Mouse (Mus musculus): ENCODE measurements around the gene Hypk.
A peak's percentile ranks its signal among the peaks of the same experiment; 100 is the strongest.

Gene Hypk

DNA sequence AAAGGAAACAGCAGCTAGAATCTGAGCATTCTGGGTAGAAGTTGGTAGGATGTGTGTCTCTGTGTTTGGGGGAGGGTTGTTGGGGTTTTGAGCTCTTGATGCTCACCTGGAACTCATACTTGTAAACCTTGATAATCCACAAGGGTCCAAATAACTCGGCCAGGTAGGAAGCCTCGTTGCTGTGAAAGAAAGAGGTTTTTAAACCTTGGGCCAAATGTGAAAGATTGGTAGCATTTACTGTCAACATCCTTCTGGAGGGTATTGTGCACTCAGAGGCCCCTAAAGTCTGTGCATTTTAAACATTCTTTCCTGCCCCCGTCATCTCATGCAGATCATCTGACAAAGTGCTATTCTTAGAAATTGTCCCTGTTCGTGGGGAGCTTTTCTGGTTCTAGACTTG lies at the start of gene Hypk:
Gene Hypk, plus strand, starts transcription at position 301 of the 400 bp plus-strand sequence.
- DNase-seq (ENCODE audit: low spot score) = no peak

DNA sequence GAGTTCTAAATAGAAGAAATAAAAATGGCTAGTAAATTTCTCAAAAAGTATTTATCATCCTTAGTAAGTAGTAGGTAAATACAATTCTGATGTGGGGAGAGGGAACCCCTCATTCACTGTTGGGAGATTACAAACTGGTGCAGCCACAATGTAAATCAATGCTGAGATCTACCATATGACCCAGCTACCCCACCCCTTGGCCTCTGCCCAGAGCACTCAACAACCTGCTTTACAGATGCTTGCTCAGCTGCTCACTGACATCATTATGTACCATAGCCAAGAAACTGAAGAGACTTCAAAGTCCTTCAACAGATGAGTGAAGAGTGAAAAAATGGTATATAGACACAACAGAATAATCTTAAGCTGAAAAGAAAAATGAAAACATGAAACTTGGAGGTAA lies 49.8 kb upstream of the Hypk start:
- DNase-seq (ENCODE audit: low spot score) = no peak

DNA sequence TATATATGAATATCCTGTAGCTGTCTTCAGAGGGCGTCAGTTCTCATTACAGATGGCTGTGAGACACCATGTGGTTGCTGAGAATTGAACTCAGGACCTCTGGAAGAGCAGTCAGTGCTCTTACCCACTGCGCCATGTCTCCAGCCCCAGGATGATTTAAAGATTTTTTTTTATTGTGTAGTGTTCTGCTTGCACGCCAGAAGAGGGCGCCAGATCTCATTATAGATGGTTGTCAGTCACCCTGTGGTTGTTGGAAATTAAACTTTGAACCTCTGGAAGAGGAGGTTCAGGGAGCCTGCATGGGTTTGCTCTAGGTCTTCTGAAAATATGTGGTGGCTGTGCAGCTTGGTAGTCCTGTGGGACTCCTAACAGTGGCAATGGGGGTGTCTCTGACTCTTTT lies 44.9 kb upstream of the Hypk start:
- DNase-seq (ENCODE audit: low spot score) = peak; percentile 65

DNA sequence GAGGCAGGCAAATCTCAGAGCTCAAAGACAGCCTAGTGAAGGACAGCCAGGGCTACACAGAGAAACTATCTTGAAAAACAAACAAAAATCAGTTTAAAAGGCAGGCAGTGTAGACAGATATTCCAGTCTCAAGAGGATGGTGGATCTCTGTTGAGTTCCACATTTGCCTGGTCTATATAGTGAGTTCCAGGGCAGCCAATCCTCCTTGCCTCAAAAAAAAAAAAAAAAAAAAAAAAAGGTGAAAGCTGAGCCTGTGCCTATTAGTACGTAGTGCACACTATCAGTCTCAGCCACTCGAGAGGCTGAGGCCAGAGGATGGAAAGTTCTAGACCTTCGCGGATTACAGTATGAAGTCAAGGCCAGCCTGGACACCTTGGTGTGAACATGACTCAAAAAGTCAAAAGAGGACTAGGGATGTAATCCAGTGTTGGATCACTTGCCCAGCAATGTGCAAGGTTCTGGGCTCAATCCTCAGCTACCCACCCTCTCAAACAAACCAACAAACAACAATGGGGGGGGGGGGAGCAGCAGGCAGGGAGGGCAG lies 40.2 kb upstream of the Hypk start:
- peak; percentile 63 for DNase-seq (ENCODE audit: low spot score)

DNA sequence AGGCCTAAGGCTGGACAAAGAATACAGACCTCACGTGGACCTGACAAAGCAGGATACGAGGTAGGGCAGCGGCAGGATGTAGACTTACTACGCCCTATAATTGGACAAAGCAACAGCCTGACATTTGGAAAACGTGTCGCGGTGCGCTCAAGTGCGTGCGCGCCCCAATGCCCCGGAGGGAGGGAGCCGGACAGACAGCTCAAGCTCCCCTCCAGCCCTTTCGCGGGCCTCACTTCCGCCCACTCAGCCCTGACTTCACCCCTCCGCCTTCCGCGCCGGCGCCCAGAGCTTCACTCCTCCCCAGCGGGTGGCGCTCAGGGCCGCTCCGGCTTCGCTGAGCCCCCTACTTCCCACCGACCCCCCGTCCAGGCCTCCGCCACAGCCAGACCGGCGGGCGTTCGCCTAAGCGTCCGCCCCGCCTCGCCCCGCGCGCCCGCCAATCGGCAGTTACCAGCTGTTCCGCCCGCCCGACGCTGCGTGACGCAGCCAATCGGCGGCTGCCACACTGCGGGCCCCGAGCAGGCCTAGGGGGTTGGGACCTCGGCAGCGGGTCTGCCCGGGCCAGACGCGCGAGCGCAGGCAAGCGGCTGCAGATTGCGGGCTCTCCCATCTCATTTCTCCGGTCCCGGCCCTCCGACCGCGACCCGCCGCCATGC lies 39.6 kb upstream of the Hypk start, which contains the start of the genes Pdia3 and Catsper2:
Gene Pdia3, plus strand, starts transcription at position 389 of the 656 bp plus-strand sequence.
Gene Catsper2, minus strand, starts transcription at position 406 of the 656 bp plus-strand sequence.
- peak; percentile 91 for DNase-seq (ENCODE audit: low spot score)

DNA sequence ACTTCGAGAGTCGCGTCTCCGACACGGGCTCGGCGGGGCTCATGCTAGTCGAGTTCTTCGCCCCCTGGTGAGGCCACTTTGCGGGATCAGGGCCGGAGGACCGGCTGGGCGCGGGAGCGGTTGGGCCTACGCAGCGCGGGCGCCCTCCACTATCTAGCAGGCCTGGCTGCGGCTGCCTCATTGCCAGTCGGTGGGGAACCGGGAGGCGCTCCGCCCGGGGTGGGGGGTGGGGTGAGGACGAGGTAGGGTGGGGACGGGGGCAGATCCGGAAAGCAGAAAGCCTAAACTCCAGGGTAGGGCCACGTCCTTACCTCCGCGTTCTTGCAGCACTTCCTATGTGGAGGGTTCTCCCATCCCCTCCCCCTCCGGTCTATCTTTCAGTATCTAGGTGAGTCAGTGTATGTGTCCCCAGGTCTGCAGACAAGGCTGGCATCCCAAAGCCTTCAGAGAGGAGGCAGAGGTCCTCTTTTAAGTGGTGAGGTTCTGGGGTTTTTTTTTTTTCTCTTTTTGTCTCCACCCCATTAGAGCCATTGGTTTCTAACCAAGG lies 38.9 kb upstream of the Hypk start:
- DNase-seq (ENCODE audit: low spot score) = peak; percentile 53

DNA sequence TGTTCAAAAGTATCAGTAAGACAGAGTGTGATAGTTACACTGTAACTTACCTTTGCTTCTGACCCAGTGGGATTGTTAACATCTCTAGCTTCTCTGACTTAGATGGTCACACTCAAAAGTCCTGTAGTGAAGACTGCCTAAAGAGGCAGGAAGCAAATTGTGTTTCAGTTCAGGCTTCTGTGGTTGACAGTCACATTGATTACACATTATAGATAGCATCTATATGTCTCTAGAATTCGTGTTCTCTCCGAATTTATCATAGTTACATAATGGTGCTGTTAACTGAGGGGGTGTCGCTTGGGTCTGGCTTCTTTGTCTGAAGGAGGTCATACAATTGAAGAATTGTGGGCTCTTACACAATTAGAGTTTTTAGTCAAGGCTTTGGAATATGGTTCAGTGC lies 38.0 kb upstream of the Hypk start:
- DNase-seq (ENCODE audit: low spot score) = no peak

DNA sequence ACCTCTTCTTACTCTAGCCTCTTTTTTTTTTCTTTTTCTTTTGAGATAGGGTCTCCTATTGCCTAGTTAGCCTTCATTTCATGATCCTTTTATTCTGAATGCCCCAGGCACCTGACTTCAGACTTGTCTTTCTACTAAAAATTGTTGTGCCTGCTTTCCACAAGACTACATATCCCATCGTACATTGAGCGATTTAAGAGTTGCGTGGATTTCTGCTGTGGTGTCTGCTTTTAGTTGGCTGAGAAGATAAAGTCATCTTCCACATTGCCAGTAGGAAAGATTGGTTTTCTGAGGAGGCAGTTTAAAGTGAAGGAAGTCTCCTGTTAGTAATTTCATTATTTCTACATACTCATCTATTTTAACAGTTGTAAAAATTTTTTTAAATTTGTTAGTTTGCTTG lies 37.5 kb upstream of the Hypk start:
- DNase-seq (ENCODE audit: low spot score) = no peak

DNA sequence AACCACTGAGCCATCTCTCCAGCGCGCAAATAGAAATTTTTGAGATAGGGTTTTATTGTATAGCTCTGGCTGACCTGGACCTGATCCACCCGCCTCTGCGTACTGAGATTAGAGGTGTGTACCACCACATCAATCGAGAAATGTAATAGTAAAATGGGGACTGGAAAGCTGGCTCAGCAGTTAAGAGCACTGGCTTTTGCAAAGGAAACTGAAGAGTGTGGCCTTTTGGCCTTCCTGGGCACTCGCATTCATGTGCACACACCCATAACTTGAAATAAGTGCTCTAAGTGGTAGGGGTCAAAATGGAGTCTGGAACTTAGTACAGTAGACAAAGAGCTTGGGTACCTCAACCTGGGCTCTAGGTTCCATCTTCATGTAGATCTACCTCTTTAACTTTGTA lies 36.7 kb upstream of the Hypk start:
- no peak for DNase-seq (ENCODE audit: low spot score)

DNA sequence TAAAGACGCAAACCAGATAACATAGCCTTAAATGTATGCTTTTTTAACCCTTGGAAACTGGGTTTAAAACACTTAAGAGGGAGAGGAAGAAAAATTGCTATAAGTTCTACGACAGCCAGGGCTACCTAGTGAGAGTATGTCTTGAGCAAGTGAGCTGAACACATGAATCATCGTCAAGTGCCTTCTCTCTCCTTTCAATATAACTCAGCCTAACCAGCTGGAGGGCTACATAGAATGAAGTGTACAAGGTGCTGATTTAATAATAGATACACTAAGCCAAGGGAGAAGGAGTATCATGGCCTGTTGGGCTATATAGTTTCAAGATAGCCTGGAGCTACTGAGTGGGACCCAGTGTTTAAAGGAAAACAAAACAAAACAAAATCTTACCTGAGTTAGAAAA lies 34.6 kb upstream of the Hypk start:
- DNase-seq (ENCODE audit: low spot score) = no peak

DNA sequence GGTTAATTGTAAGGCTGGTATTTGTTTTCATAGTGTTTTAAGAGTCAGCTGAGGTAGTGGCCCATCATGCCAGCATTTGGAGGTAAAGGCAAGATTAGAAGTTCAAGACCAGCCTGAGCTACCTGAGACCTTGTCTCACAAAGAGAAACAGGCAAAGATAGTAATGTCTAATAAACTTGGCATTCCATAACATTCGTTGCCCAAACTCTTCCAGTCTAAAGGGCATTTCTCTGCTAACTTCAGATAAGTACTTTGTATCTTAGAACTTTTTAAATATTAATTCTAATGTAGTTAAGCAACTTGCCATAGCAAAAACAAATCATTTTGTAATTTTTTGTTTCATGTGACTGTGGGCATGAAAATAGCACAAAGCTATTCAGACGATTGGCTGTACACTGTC lies 29.9 kb upstream of the Hypk start:
- DNase-seq (ENCODE audit: low spot score) = no peak

DNA sequence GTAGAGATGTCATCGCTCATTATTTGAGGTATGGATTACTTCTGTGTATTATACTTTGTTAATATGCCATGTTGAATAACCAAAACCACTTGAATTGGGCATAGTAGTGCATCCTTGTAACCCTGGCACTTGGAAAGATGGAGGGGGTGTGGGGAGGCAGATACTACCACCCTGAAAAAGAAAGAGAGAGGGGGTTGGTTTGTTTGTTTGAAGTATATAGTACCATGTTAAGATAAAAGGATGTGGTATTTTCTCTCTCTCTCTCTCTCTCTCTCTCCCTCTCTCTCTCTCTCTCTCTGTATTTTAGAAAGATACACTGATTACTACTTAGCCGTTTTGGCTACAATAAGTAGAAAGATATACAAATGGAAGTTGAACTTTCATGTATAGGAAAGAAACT lies 27.2 kb upstream of the Hypk start:
- no peak for DNase-seq (ENCODE audit: low spot score)

DNA sequence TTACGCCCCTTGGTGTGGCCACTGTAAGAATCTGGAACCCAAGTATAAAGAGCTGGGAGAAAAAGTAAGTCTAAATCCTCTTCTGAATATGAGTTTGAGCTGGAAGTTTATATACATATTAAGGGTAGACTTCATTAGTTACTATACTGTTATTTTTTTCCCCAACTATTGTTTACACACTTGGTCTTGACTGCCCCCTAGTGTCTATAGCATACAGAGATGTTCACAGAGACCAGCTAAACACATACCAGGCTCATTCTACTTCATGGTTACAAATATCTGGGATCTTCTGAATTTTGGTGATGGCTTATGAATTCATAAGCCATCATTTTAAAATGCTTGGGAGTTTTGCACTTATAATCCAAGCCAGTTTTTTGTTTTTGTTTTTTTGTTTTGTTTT lies 18.2 kb upstream of the Hypk start:
- DNase-seq (ENCODE audit: low spot score) = peak; percentile 60

DNA sequence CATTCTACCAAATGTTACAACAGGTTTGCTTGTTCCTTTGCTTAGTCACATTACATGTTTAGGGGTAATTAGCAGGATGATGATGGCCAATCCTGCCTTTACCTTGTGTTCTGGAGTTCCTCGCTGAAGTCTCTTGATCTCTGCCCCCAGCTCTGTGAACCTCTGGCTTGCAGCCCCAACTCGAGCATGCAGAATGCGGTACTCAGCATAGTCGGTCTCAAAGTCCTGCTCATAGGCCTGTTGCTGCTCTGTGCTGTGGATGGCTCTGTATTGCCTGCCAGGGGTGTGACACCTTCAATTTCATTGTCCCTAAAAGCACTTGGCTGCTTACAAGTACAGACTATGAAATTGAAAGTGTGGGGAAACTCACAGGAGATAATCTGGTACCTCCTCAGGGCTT lies 13.3 kb upstream of the Hypk start:
- DNase-seq (ENCODE audit: low spot score) = no peak

DNA sequence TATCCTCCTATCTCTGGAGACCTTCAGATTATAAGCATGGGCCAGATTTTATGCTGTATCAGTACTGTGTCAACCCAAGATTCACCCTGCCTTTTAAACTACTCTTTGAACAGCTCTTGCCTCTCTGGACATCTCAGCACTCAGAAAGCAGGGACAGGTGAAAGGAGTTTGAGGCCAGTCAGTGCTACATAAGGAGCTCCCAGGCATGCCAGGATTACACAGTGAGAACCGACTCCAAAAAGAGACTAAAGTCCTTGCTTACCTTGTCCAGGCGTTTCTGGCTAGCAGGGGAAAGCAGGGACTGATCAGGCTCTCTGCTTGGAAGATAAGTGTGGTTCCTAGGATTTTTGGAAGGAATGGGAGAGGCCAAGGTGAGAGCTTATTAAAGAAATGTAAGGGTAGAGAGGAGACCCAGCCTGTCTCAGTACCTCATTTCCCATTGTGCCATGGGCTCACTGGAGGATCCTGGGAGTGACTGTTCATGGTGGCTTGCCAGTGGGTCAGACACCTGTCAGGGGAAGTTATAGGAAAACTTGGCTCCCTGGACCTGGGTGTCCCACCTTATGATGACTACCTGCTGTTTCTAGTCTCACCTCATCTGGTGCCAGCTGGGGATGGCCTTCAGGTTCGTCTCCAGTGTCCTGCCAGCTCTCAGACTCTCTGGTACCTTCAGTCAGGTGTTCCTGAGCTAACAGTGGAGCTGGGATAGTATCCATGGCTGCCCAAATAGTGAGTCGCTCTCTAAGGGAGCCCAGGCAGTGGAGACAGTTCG lies 12.1 kb upstream of the Hypk start:
- no peak for DNase-seq (ENCODE audit: low spot score)

DNA sequence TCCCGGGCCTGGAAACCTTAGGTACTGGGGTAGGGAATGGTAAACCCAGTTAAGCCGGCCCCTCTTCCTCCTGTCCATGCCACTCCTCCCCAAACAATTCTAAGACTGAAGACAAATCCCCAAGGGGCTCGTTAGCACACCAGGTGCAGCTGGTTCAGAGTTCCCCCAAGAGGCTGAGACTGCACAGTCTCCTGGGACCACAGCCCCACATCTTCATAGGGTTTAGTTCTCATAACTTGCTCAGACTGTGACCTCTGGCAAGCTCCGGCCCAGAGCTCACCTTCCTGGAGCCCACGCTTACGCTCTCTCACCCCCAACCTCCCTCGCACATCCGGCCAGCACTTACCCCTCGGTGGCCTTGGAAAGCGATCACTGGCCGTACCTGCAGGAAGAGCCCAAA lies 11.3 kb upstream of the Hypk start:
- DNase-seq (ENCODE audit: low spot score) = no peak

DNA sequence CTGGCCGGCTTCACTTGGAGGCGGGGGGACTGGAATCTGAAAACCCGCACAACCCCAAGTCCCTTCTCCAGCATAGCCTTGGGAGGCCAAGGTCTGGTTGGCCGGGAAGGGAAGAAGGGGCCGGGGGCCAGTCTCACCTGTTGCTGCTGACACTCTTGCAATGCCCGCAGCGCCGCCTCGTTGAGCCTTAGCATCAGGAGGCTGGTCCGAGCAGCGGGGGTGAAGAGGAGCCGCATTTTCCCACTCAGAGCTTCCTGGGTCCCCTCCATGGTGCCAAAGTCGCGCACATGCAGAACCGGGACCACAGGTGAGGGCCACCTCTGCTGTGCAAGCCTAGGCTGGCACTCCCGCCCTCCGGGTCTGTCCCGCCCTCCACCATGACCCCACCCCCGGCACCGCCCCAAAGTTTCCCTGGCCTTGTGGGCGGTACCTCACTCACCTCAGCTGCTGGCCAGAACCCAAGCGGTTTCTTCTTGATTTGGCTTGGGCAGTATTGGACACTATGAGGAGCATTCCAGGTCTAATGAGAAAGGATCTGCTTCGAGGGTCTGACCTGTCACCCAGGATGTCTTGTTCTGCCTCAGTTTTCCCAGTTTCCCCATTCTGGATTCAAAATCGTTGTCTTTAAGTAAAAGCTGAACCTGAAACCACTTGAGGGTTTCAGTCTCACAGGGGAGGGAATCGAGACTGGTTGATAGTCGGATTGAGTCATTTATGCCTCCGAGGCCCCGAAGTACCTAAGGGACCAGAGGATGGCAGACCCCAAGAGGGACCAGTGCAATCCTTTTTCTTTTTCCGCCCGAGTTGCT lies 10.6 kb upstream of the Hypk start:
- no peak for DNase-seq (ENCODE audit: low spot score)

DNA sequence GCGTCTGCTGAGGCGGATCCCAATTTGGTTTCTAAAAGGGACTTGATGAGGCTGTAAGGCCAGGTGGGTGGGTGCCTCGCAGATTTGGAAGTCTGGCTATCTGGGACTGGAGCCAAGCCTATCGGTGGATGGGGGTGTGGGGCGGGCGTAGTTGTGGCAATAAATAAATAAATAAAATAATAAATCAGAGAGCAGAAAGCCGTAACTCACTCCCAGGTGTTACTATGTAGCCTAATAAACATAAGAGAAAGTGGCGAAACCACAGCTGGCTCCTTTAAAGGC lies 10.1 kb upstream of the Hypk start:
- no peak for DNase-seq (ENCODE audit: low spot score)

DNA sequence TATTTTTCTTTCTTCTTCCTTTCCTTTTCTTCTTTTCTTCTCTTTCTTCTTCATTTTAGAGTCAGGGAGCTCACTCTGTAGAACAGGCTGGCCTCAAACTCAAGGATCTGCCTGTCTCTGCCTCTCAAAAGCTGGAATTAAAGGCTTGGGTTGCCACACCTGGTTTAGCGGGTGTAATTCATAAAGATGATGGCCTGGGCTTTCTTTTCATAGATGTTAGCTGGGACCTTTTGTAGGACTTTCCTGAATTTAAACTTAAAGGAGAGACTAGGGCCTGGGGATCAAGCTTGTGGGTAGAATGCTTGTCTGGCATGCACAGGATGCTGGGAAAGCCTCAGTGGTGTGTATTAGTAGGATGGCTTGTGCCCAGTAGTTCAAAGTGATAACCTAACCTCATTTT lies 8.9 kb upstream of the Hypk start, which contains the start of gene Ell3:
Gene Ell3, minus strand, starts transcription at position 101 of the 400 bp plus-strand sequence.
- no peak for DNase-seq (ENCODE audit: low spot score)

DNA sequence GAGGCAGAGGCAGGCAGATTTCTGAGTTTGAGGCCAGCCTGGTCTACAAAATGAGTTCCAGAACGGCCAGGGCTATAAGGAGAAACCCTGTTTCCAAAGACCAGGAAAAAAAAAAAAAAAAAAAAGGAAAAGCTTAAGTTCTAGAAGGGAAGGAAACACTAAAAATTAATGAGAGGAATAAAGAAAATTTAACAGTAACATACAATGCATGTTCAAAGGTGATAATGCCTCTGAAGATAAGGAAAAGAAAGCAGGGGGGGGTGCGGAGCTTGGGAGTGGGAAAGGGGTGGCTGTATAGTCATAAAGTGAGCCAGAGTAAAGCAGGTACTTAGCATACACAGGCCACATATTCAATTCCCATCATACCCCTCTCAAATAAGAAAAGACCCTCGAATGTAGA lies 8.0 kb upstream of the Hypk start:
- DNase-seq (ENCODE audit: low spot score) = no peak

DNA sequence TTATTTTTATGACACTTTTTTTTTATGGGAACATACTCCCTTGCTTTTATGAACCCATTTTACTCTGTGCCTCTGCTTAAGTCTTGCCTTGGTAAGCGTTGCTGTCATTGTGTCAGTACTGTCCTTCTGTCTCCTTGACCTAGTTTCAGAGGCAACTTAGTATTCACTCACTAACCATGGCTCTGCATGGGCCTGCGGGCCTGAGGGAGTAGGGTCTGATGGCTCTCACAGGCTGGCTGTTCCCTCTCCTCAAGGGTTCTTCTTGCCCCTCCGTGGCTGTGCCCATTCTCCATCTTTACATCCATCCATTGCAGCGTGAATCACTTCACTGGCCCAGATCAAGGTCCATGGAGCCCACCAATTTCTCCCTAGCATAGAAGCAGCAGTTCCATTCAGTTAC lies 6.6 kb upstream of the Hypk start:
- no peak for DNase-seq (ENCODE audit: low spot score)

DNA sequence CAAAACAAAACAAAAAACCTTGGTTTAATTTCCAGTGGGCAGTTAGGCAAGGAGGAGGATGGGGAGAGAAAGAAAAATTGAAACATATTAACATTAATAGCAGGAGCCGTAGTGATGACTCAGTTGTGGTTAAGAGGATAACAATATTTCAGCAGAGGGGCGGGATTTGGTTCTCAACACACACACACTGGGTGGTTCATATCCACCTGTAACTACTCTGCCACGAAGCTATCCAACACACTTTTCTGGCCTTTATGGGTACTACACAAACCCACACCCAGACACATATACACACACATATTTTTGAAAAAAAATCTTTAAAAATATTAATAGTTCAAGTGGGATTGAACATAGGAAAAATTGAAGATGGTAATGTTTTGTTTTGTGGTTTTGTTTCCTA lies 6.1 kb upstream of the Hypk start:
- DNase-seq (ENCODE audit: low spot score) = no peak
